Mouse (Mus musculus) ES-Bruce4 (cell line): ENCODE data around the gene 1700008O03Rik.

Experiments
- CTCF ChIP-seq: IDR thresholded peaks from one replicate; pipeline ENCODE4 v1.8.1; 2011; ENCODE audit warnings: low read depth, low read length
- POLR2A ChIP-seq: IDR thresholded peaks from one replicate; pipeline ENCODE4 v1.8.1; 2011; ENCODE audit warnings: low read length; ENCODE audit not compliant: insufficient read depth

- TF ChIP-seq CTCF: no peak
- peak; percentile 93 for TF ChIP-seq POLR2A
Measured at GRCm38 (mm10) chr7:44359908-44360672, 25.5 kb downstream of the 1700008O03Rik start.
